Mouse (Mus musculus) C2C12 (cell line): Measurements from ENCODE around the gene Tet3. TPM values are rescaled to one million over a fixed set of nuclear protein-coding genes. Genes with fewer than 3 reads are reported as not detected.

ENCODE experiments used
- H3K27me3 ChIP-seq: one replicate; pipeline ENCODE4 v1.6.1; 2011; ENCODE audit not compliant: control insufficient read depth, insufficient read depth, insufficient read length
- H3K36me3 ChIP-seq: one replicate; pipeline ENCODE4 v1.6.1; 2011; ENCODE audit not compliant: control insufficient read depth, insufficient read depth
- H3K4me3 ChIP-seq: one replicate; pipeline ENCODE4 v1.5.1; 2011; ENCODE audit warnings: mild to moderate bottlenecking, control low read depth; ENCODE audit not compliant: poor library complexity, insufficient read depth, severe bottlenecking
- H3K79me2 ChIP-seq: one replicate; pipeline ENCODE4 v1.6.1; 2011; ENCODE audit not compliant: control insufficient read depth, insufficient read depth
- H3K79me3 ChIP-seq: one replicate; pipeline ENCODE4 v1.6.1; 2011; ENCODE audit warnings: low read depth, control low read depth
- H3ac ChIP-seq: one replicate; pipeline ENCODE3; 2011; ENCODE audit warnings: low read depth; ENCODE audit not compliant: control insufficient read depth, insufficient read length
- CEBPB ChIP-seq: IDR thresholded peaks from one replicate; pipeline ENCODE4 v1.6.1; 2011; ENCODE audit warnings: low read depth, mild to moderate bottlenecking, control low read depth, moderate library complexity
- CTCF ChIP-seq: IDR thresholded peaks from one replicate; pipeline ENCODE4 v1.5.1; 2011; ENCODE audit not compliant: control insufficient read depth, insufficient read depth, insufficient read length
- FOSL1 ChIP-seq: IDR thresholded peaks from one replicate; pipeline ENCODE4 v1.8.0; 2011; ENCODE audit warnings: mild to moderate bottlenecking, low read length; ENCODE audit not compliant: poor library complexity, insufficient read depth, severe bottlenecking
- MAX ChIP-seq: IDR thresholded peaks from one replicate; pipeline ENCODE4 v1.6.1; 2011; ENCODE audit warnings: mild to moderate bottlenecking, control low read depth
- MYOD1 ChIP-seq: IDR thresholded peaks from one replicate; pipeline ENCODE4 v1.6.1; 2011; ENCODE audit warnings: low read depth; ENCODE audit not compliant: control insufficient read depth, insufficient read length
- MYOG ChIP-seq: IDR thresholded peaks from one replicate; pipeline ENCODE4 v1.6.1; 2011; ENCODE audit not compliant: control insufficient read depth, insufficient read length; ENCODE audit errors: extremely low read depth
- USF1 ChIP-seq: IDR thresholded peaks from one replicate; pipeline ENCODE4 v1.6.1; 2011; ENCODE audit warnings: low read depth, mild to moderate bottlenecking, control low read depth, moderate library complexity
- polyA plus RNA-seq: library from polyadenylated mRNA; unstranded; fragments of >200 nt; fragmentation: generic; extraction: Trizol; gene quantifications from one replicate; pipeline ENCODE4 v1.2.1, GENCODE M21; 2012; ENCODE audit warnings: missing spikeins

The Tet3 gene
- polyA plus RNA-seq, 1 experiment, result 6.0 TPM

DNA sequence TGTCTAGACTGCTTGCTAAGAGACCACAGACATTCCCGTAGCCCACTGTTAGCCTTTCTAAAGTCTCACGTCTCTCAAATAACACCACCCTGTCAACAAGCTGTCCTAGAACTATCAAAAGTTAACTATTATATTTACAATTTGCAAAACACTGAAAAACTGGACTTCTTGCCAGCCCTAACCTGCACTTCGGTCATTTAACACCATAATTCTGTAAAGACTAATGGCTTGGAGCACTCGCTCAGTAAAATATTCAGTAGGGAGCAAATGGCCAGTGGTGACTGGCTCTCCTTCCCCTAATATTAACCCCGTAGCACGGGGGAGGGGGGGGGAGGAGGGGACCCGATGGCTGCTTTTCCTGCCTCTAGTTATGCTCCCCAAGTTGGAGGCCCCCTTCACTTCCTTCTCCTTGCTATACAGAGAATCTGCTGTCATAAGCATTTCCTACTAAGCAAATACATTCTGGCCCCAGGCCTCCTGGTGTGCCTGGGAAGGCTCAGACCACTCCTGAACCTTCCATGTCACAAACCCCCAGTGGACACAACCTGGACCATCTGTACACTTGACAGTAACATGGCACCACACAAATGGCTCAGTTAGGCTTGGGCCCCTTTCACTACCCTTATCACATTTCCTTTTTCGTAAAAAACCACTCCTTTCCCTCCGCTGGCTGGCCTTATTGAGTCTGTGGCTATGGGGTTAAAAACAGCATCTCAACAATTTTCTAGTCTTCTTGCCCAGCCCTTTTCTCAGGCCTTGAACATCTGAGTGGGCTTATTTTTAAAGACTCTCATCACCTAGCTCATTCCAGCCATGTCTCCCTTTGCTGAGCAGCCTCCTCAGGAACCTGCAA is 8.2 kb downstream of the Tet3 start:
- Histone ChIP-seq H3ac (no peak overlapping the region), H3K27me3 (no peaks in the 10 kb centered on the region), H3K4me3 (no peak overlapping the region), H3K36me3 (peaks cover 42% of the 10 kb centered on the region), H3K79me2 (peaks cover 100% of the 10 kb centered on the region), H3K79me3 (peaks cover 80% of the 10 kb centered on the region)
- no peak for TF ChIP-seq USF1
- no peak for TF ChIP-seq FOSL1
- TF ChIP-seq CTCF, result no peak
- no peak for TF ChIP-seq CEBPB
- TF ChIP-seq MYOG, result no peak
- no peak for TF ChIP-seq MYOD1
- TF ChIP-seq MAX, result no peak

DNA sequence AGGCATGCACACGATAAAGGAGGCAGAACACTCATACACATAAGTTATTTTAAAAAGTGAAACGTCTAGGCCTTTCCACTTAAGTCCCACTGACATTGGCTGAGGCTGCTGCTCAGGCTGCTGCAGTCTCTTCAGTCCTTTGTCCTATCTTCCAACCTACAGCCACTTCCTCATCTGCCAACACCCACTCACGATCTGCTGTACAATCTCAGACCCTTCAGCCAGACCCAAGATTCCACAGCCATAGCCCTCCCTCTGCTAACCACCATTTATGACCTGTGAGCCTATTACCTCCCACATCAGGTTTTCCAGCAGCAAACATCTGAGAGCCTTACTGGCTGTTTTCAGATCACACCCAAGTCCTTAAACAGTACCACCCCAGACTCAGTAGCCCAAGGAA is 9.4 kb downstream of the Tet3 start:
- TF ChIP-seq MYOD1, result no peak
- no peaks in the 10 kb centered on the region for H3K27me3 ChIP-seq
- H3K4me3 ChIP-seq, result no peak overlapping the region
- H3ac ChIP-seq, result no peak overlapping the region
- H3K79me3 ChIP-seq, result peaks cover 79% of the 10 kb centered on the region
- H3K36me3 ChIP-seq, result peaks cover 53% of the 10 kb centered on the region
- H3K79me2 ChIP-seq, result peaks cover 100% of the 10 kb centered on the region

DNA sequence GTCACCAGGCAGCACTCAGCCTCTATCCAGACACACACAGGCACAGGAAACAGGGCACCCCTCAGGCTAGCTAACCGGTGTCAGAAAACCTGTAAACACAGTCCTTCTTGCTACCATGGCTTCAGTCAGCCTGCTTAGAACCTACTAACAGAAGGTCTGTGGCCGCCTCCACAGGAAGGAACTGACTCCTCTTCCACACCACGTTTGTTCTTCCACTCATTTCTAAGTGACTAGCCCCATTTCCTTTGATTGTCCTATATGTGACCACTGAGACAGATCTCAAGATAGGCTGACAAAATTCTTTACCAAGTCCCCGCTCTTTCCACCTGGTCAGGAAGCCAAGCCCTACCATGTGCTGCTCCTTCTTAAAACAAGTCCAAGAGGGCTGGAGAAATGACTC is 10.0 kb downstream of the Tet3 start:
- Histone ChIP-seq H3K4me3 (no peak overlapping the region), H3ac (no peak overlapping the region), H3K36me3 (peaks cover 53% of the 10 kb centered on the region), H3K79me3 (peaks cover 76% of the 10 kb centered on the region), H3K79me2 (peaks cover 100% of the 10 kb centered on the region), H3K27me3 (no peaks in the 10 kb centered on the region)
- TF ChIP-seq USF1, result no peak
- TF ChIP-seq FOSL1, result no peak
- no peak for TF ChIP-seq CEBPB
- TF ChIP-seq MYOD1, result no peak
- TF ChIP-seq CTCF, result no peak
- no peak for TF ChIP-seq MYOG
- no peak for TF ChIP-seq MAX

DNA sequence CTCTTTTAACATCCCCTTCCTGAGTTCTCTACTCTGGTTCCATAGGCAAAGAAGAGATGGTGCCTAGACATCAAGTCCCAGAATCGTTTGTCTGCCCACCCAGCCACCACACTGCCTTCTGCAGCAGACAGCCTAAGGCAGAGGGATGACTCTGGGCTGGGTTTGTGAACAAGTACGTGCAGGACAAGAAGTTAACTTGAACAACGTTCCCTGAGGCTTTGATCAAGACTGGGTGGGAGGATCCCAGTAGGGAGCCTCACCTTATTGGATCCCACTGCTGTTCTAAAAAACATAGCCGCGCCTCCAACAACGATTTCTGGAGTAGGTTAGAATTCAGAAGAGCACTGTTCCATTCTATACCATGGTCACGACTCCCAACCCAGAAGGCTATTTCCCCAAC is 11.9 kb downstream of the Tet3 start:
- peaks cover 53% of the 10 kb centered on the region for H3K36me3 ChIP-seq

DNA sequence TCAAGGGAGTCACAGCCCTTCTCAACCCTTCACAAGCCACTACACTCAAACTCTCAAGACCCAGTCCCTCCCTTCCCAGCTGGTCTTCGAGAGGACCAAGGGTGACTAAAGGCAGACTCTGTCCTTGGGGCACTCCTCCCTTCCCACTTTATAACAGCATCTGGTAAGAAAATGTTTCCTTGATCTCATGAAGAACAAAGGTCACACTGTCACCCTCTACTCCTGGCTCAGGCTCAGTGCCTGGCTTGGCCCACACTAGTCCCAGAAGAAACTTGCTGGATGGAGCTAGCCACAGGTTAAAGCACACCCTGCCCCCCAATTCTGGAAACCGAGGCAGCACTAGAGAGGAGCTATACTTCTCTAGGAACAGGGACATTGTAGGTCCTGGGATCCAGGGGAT is 13.1 kb downstream of the Tet3 start:
- no peak overlapping the region for H3ac ChIP-seq
- peaks cover 49% of the 10 kb centered on the region for H3K36me3 ChIP-seq
- peaks cover 57% of the 10 kb centered on the region for H3K79me3 ChIP-seq
- H3K27me3 ChIP-seq, result no peaks in the 10 kb centered on the region
- H3K4me3 ChIP-seq, result no peak overlapping the region
- TF ChIP-seq CEBPB, result no peak
- no peak for TF ChIP-seq USF1
- peaks cover 94% of the 10 kb centered on the region for H3K79me2 ChIP-seq

More for the DNA sequence above, 11.9 kb downstream of the Tet3 start:
- Histone ChIP-seq H3ac (no peak overlapping the region), H3K27me3 (no peaks in the 10 kb centered on the region), H3K79me3 (peaks cover 64% of the 10 kb centered on the region), H3K79me2 (peaks cover 94% of the 10 kb centered on the region), H3K4me3 (no peak overlapping the region)
- TF ChIP-seq CEBPB (no peak), CTCF (no peak), USF1 (no peak), MYOD1 (no peak), FOSL1 (no peak), MYOG (no peak), MAX (no peak)
